Mouse (Mus musculus) forelimb bud, embryonic 11.5 days (tissue): Measurements from ENCODE around the gene Tmem151b.
A peak's percentile ranks its signal among the peaks of the same experiment; 100 is the strongest.

ENCODE experiments used
- DNase-seq: peaks from one replicate; pipeline ENCODE4 v3.0.0-alpha.2; 2012; ENCODE audit warnings: low read depth, low spot score

Tmem151b gene

DNA sequence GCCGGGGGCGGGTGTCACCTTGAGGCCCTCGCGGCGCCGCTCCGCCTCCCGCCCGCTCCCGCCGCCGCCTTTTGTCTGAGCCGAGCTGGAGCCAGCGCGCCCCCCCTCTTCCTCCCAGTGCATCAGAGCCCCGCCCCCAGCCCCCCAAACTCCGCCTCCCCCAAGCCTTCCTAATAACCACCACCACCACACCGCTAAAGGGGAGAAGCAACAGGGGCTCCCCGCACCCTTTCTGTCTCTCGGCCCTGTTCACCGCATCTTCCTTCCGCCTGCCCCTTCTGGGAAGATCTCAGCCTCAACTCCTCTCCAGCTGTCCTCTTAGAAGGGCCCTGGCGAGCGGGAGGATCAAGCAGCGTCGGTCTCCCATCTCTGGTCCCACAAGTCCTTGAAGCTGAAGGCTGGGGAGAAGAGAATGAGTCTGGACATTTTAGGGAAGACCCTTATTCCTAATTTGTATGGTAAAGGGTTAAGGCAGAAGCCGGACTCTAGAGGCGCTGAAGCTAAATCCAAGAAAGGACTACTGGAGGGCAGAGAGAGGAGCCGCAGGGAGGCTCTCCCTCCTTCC, at the start of gene Tmem151b:
Gene Tmem151b (minus strand): TSS at position 61 of the 565 bp plus-strand sequence.
- peak; percentile 43 for DNase-seq

DNA sequence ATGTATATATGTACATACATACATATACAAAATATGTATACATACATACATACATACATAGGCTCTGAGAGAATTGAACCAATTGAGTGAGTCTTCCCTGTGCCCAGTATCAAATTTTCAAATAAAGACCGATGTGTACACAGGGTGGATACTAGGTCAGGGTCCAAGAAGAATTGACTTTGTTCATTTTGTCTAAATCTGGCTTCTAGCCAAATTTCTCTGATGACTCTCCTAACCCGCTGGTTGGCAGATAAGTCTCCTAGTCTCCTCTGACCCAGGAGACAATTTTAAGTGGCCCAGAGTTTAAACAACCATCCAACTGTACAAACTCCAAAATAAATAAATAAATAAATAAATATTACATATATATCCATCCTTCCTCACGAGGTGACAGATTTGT, 49.4 kb upstream of the Tmem151b start:
- no peak for DNase-seq

DNA sequence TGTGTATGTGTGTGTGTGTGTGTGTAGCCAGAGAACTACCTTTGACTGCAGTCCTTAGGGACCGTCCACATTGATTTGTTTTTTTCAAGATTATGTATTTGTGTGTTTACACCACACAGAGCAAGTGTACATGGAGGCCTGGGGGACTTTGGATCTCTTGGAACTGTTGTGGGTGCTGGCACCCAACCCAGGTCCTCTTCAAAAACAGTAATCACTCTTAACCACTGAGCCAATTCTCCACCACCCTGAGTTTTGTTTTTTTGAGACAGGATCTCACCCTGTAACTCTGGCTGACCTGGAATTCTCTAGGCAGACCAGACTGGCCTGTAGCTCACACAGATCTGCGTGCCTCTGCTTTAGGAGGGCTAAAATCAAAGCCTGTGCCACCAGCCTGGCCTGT, 48.9 kb upstream of the Tmem151b start:
- no peak for DNase-seq

DNA sequence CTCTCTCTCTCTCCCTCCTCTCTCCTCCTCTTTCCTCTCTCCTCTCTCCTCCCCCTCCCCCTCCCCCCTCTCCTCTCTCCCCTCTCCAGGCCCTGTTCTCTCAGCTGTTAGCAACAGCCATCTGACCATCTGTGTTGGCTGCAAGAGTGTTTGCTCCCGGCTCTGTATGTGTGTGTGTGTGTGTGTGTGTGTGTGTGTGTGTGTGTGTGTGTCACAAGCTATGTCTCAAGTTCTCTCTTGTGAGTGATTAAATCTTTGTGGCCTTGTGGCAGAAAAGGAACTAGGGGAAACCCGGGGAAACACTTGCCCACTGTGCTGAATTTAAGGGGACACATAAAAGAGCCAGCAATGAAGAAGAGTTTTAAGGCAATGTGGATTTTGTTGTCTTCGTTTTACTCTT, 48.3 kb upstream of the Tmem151b start:
- no peak for DNase-seq

DNA sequence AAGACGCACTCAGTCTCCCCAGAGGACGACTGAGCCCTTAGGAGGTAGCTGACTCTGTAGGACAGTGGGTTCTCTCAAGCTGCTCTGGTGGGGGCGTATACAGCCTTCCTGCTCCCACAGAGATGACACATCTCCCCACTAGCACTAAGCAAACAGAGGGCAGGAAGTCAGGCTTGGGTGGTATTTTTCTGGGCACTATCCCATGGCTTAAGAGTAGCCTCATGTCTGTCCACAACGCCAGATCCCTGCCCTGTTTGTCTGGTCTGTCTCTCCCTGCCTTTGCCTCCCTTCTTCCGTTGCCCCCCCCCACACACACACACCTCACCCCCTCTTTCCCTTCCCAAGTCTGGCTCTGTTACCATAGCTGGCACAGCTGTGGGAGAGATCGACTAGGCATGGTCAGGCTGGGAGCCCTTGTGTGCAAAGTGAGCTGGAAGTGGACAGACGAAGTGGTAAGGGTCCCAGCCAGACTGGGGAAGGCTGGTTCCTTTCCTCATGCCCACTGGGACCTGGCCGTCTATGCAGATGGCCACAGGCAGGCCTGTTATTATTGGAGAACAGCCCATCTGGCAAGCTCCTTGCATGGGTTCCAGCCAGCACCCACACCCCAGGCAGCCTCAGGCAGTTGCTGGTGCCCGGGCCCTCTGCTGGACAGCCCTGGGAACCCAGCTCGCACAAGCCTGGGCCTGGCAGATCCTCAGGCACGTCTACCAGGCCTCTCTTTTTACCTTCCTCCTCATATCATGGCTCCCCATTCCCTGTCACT, 47.3 kb upstream of the Tmem151b start:
- no peak for DNase-seq

DNA sequence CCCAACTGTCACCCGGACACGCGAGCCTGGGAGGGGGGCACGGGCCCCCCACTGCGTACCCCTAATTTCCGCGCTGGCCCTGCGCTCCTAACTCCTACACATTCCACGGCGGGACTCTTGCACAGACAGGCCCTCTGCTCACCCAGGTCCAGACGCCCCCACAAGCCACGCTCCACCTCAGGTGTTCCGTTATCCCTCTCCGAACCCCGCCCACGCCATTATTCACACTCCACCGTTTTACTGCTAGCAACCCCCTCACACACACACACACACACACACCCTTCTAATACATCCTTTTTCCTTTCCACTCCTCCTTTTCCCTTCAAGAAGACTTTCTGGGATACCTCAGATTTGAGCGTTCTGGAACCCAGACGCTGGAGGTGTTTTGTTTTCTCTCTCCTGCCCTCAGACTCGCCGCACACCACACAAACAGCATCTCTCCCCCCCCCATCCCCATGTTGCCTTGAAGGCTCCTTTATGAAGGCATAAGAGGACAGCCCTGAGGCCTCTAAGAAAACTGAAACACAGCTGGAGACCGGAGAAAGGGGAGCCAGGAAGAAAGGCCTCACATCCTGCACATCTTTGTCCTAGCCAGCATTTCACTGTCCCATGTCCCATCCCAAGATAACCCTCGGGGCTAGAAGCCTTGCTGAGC, 46.4 kb upstream of the Tmem151b start:
- no peak for DNase-seq

DNA sequence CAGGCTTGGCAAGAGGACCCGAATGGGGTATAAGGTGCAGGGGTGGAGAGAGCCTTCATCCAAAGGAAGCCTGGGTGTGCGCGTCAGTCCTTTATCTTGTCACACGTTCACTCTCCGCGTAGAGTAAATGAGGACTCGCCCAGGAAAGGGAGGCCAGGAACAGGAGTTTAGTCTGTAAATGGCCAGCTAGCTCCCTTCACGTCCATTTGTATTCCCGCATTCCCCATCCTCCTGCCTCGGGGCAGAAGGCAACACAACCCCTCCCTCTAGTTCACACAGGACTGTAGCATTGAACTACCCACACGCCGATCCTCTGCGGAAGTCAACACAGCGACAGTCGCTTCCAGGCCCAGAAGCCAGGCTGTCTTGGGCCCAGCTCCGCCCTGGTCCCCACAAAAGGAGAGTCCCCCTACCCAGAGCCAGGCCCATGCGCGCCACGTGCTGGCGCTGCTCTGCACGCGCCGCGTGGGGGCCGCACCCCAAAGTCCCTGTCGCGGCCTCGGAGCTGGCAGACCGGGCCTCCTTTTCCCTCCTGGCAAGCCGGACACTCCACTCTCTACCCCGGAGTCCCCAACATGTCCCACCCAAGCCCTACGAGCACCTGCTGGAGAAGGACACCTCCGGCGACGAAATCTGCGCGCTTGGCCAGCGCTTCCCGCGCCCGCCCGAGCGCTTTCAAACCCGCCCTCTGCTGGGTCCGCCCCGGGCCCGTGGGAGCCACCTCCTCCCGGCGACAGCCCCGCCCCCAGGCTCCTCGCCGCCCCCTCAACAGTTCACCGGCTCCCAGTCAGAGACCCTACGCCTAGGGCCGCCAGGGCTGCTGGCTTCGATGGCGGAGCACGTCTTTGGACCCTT, 45.6 kb upstream of the Tmem151b start:
- DNase-seq, result no peak

DNA sequence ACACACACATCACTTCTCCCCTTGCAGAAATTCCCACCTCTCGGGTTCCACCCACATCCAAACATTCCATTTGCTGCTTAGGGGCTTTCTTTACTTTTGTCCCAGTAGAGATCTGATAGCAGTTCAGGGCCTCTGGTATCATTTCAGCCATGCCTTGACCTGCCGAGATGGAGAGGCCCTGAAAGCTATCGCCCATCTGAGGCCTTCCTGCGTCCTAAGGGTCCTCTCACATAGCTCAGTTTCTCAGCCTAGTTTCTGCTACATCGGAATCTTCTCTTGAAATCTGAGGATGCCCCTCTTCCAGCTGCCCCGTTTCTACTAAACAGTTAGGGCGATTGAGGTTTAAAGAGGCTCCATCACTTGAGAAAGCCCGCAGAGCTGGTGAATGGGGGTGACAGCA, 44.7 kb upstream of the Tmem151b start:
- no peak for DNase-seq

DNA sequence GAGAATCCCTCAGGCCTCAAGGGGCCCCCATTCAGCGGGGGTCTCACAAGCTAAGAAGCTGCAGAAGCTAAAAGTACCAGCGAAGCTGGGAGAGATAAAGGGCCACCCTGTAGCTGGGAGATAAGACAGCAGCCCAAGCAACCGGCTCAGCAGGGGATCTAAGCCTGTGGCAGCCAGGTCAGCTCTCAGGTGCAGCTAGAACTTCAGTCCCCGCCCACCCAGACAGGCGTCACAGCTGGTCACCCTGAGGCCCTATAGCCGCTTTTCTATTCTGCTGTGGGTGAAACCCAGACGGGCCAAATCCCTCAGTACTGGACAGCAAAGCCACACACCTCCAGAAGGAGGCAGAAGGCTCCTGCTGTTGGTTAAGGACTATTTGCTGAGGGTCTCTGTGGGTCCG, 44.0 kb upstream of the Tmem151b start:
- DNase-seq, result no peak

DNA sequence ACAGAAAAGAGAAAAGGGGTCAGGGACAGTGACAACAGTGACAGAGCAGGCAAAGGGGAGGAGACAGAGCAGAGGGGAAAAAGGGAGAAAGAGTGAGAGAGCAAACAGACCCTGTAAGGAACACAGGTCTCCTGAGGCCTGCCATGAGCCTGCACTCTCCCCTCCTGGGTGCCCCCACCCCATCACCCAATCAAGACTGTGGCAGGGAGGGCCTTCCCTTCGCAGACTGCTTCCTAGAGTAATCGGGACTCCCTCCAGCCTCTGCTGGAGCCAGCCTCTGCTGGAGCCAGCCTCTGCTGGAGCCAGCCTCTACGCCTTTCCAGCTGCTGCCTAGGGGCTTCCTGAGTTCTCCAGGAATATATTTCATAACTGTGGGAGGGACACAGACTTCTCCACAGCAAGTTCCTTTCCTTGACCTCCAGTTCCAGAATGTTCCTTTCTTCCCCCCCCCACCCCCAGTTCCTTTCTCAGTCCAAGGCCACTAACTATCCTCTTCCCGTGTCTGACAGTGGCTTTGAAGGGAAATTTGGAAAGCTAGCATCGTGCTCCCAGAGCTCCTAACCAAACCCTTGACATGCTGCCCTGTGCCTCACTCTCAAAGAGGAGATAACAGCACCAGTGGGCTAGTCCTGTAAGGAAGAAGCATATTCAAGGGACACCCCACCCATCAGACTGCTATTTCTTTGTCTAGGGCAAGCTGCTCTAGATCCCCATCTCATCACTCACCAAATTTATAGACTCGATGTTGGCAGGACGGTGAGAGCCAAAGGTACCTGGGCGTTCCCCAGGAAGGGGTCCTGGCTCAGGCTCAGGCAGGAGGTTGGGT, 43.3 kb upstream of the Tmem151b start:
- no peak for DNase-seq

DNA sequence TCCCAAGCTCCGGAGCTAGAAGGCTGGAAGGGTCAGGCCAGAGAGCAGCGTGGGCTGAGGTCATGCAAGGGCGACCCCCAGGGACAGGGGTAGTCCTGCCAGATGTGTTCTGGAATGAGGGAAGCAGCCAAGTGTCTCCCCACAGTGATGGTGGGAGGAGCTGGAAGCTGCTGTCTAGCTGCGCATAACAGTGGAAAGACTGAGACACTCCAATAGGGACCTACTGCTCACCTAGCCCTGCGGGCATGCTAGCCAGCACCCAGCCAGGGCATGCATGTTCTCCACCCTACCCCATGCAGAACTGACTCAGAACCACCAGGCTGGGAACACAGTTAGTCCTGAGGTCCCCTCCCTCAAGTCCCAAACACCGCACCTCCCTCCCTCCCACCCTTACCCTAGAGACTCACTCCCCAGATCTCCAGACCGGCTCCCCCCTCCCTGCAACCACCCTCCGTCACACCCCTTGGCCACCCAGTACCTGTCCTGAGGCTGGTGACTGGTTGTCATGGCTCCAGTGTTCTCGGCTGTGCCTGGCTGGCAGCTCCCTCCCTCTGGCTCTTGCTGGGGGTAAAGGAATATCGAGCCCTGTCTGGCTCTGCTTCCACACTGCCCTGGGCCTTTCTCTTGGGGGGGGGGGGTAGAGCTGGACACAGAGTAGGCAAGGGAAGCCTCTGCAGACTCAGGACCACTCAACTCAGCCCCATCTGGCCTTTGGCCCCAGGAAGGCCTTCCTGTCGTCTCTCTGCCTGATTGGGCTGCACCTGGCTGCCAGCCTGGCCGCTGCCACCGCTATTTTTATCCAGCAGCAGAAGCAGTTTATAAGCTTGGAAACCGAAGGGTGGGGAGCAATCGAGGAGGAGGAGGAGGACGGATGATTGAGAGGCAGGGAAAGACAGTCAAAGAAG, 42.5 kb upstream of the Tmem151b start:
- no peak for DNase-seq

DNA sequence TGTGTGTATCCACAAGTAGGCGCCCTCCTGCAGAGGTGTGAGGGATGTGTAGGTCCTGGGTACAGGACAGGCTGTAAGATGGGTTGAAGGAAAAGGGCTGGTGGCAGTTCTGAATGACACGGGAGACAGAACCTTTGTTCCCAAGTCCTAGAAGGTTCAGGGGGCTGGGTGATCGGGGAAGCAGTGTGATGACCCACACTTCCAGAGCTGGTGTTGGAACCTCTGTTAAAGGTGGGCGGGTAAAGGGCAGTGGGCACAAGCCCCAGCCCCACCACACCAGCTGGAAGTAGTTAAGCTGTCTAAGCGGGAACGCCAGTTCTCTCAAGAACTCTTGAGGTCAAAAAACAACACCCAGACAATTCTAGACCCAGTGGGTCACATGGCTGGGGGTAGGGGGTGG, 40.9 kb upstream of the Tmem151b start:
- DNase-seq, result no peak

DNA sequence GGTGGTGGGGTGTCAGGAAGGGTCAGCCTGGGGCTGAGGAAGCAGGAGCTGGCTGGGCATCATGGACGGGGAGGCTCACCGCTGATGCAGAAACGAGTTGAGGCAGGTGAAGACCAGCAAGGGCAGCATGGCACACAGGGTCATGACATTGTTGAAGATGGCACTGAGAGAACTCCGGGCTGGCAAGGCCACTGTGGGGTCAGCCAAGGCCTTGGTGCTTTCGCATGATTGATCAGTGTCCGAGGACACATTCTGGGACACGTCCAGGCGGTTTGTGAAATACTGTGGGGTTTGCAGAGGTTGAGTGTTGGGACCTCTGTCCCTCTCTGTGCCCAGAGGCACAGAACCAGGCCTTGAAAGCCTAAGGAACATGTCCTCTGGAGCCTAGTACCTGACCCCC, 40.4 kb upstream of the Tmem151b start:
- DNase-seq, result no peak

DNA sequence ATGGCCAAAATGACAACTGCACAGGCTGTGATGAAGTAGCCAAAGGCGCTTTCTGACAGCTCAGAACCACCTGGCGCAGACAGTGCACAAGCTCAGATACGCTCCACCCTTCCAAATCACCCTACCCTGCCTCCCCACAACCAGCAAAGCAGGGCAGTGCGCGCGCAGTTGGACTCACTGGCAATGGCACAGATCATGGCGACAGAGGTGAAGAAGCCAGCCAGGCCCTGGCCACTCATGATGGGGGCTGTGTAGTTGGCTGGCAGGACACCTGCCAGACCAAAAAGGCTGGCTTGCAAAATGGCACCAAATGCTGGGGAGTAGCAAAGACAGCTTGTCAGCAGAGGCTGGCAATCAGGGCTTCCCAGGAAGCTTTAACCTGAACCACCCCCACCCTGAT, 39.8 kb upstream of the Tmem151b start:
- DNase-seq, result no peak

DNA sequence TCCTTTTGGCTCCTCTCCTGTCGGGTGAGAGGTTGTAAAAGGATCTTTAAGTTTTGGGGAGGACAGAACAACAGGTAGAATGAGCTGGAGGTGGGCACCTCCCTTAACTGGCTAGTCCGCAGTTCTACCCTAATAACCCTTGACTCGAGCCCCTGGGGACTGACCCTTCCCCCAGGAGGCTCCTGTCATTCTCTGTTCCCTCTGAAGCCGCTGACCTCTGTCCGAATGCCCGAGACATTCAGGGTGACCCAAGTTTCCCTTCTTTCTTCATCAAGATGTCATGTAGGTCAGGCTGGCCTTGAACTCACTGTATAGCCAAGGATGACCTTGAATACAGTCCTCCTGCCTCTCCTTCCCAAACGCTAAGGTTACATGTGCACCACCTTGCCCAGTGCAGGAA, 38.9 kb upstream of the Tmem151b start:
- no peak for DNase-seq

DNA sequence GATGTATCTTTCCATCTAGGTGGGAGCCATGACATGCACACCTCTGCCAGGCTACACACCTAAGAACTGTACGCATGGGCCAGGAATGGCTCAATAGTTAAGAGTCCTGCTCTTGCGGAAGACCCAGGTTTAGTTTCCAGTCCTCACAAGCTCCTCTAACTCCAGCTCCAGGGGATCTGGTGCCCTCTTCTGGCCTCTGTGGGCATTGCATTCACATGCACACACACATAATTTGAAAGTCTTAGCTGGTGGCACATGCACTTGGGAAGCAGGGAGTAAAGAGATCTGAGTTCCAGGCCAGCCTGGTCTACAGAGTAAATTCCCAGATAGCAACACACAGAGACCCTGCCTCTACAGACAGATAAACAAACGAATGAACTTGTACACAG, 37.0 kb upstream of the Tmem151b start:
- no peak for DNase-seq

DNA sequence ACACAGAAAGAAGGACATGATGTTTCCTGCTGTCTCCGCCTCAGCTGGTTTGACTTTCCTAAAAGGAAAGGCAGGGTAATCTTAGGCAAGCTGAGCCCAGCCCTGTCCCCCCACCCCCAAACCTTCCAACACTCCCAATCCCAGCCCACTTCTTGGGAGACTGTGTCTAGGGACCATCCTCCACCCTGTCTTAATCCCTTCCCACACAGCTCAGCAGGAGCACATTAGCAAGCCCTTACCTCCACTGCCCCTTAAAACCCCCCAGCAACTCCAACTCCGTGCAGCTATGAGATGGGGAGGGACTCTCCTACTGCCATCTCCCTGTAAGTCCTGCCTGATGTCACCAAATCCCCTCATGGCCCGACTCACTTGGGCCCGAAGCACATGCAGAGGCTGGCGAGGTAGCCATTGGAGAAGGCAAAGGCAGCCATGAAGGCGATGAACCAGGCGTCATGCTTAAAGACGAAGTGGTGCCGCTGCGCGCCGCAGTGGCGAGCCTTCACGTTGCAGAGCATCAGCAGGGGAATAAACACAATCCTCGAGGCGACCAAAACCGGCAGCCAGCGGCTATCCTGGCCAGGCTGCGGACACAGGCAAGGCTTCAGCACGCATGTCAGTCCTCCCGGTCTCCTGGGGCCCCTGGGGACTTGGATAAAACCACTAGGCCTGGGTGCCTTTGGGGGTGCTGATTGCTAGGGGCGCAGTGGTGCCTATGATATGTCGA, 36.4 kb upstream of the Tmem151b start:
- no peak for DNase-seq

DNA sequence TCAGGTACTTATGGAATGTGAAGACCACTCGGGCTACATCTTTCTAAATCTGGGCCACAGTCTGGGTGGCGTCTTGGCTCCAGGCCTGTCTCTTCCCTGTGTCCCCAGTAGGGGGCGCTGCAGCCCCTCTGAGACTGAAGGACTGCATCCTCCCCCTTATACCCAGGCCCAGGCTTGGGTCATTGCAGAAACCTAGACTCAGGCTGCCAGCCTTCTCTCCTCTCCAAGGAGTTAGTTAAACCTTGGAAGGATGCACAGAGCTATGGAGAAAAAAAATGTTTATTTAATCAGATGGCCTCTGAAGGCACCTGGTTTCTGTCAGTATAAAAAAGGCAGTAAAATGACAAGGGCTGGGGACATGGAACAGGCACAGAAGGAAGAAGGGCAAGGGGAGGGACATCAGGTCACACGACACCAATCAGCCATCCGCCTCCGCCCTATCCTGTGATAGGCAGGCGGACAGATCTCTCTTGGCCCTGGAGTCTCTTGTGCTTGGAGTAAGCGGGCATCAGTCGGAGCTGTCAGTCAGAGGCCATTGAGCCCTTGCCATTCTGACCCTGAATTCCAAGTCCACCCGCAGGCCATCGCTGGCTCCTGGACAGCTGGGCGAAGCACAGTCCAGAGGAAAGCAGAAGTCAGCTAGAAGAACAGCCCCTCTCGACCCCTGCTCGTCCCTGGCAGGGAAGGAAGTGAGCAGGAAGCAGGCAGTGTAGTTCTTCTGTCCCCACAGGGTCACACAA, 35.6 kb upstream of the Tmem151b start:
- peak; percentile 81 for DNase-seq
